Mouse (Mus musculus) stomach, postnatal 0 days (tissue): ENCODE data around the gene 9430007A20Rik.

Experiments
- CTCF ChIP-seq: IDR thresholded peaks from 2 replicates; pipeline ENCODE4 v1.5.1; 2016; ENCODE audit warnings: antibody characterized with exemption, low read depth, mild to moderate bottlenecking, moderate library complexity
- EP300 ChIP-seq: optimal IDR thresholded peaks from 2 replicates; pipeline ENCODE3; 2016; ENCODE audit warnings: antibody characterized with exemption

- TF ChIP-seq CTCF (no peak), EP300 (no peak)
Observed at GRCm38 (mm10) chr4:144565034-144565433, 45.4 kb downstream of the 9430007A20Rik start, which contains the start of gene Gm13124.
